Mouse (Mus musculus): ENCODE results near the gene Cnpy4. TPM values are rescaled to one million over a fixed set of nuclear protein-coding genes. Genes with fewer than 3 reads are reported as not detected.
A peak's percentile ranks its signal among the peaks of the same experiment; 100 is the strongest.

The Cnpy4 gene
- polyA plus RNA-seq, 1 experiment from 2014 or later = 51.4 TPM

GRCm38 (mm10) chr5:138219864-138220263 is 32.6 kb downstream of the Cnpy4 start:
- Histone ChIP-seq H3K27ac (no peak overlapping the region), H3K4me1 (no peaks in the 10 kb centered on the region), H3K4me3 (no peak overlapping the region), H3K9me3 (peaks cover 29% of the 10 kb centered on the region), H3K36me3 (replicated peaks) (no peaks in the 10 kb centered on the region), H3K27me3 (ENCODE audit: poor library complexity, severe bottlenecking) (no peaks in the 10 kb centered on the region)
- no peak for DNase-seq (ENCODE audit: extremely low spot score, low spot score)
- WGBS = 72% methylated on average over 2 of the region's 2 CpGs

GRCm38 (mm10) chr5:138222111-138222510 is 34.8 kb downstream of the Cnpy4 start:
- Histone ChIP-seq H3K4me3 (no peak overlapping the region), H3K27me3 (ENCODE audit: poor library complexity, severe bottlenecking) (no peaks in the 10 kb centered on the region), H3K36me3 (replicated peaks) (no peaks in the 10 kb centered on the region), H3K9me3 (peaks cover 7% of the 10 kb centered on the region; the same call in 1 of the 2 replicates), H3K27ac (no peak overlapping the region), H3K4me1 (no peaks in the 10 kb centered on the region)
- peak; percentile 71 for DNase-seq (ENCODE audit: extremely low spot score, low spot score)
- 25% methylated on average over 4 of the region's 4 CpGs for WGBS

GRCm38 (mm10) chr5:138223287-138223686 is 36.0 kb downstream of the Cnpy4 start:
- Histone ChIP-seq H3K4me1 (no peaks in the 10 kb centered on the region), H3K4me3 (no peak overlapping the region), H3K36me3 (replicated peaks) (no peaks in the 10 kb centered on the region), H3K27ac (no peak overlapping the region), H3K9me3 (no peaks in the 10 kb centered on the region), H3K27me3 (ENCODE audit: poor library complexity, severe bottlenecking) (no peaks in the 10 kb centered on the region)
- no peak for DNase-seq (ENCODE audit: extremely low spot score, low spot score)
- WGBS = 68% methylated on average over 3 of the region's 3 CpGs

GRCm38 (mm10) chr5:138225700-138226099 is 38.4 kb downstream of the Cnpy4 start, which contains the start of gene Nxpe5:
TSS of gene Nxpe5 (plus strand) at chr5:138225898.
- Histone ChIP-seq H3K4me3 (no peak within 1 kb of the TSS), H3K9me3 (no peaks in the 10 kb centered on the region), H3K27me3 (ENCODE audit: poor library complexity, severe bottlenecking) (no peaks in the 10 kb centered on the region), H3K27ac (no peak within 1 kb of the TSS), H3K36me3 (replicated peaks) (no peaks in the 10 kb centered on the region), H3K4me1 (no peaks in the 10 kb centered on the region)
- no peak for DNase-seq (ENCODE audit: extremely low spot score, low spot score)
- WGBS = 65% methylated on average over 2 of the region's 2 CpGs

- Histone ChIP-seq H3K27me3 (ENCODE audit: poor library complexity, severe bottlenecking) (no peaks in the 10 kb centered on the region), H3K4me3 (no peak overlapping the region), H3K27ac (no peak overlapping the region), H3K36me3 (replicated peaks) (no peaks in the 10 kb centered on the region), H3K4me1 (peaks cover under 1% of the 10 kb centered on the region; the same call in 1 of the 2 replicates), H3K9me3 (no peaks in the 10 kb centered on the region)
- no peak for DNase-seq (ENCODE audit: extremely low spot score, low spot score)
- 81% methylated on average over 4 of the region's 4 CpGs for WGBS
Measured at GRCm38 (mm10) chr5:138226491-138226890, 39.2 kb downstream of the Cnpy4 start.

GRCm38 (mm10) chr5:138227367-138227766 is 40.1 kb downstream of the Cnpy4 start:
- no peak for DNase-seq (ENCODE audit: extremely low spot score, low spot score)
- Histone ChIP-seq H3K4me1 (peaks cover 5% of the 10 kb centered on the region), H3K27me3 (ENCODE audit: poor library complexity, severe bottlenecking) (no peaks in the 10 kb centered on the region), H3K27ac (no peak overlapping the region), H3K4me3 (no peak overlapping the region), H3K9me3 (no peaks in the 10 kb centered on the region), H3K36me3 (replicated peaks) (no peaks in the 10 kb centered on the region)
- 70% methylated on average over 2 of the region's 2 CpGs for WGBS

GRCm38 (mm10) chr5:138228026-138228425 is 40.7 kb downstream of the Cnpy4 start:
- no peaks in the 10 kb centered on the region for H3K36me3 ChIP-seq (replicated peaks)
- H3K4me1 ChIP-seq = peaks cover 5% of the 10 kb centered on the region
- no peak for DNase-seq (ENCODE audit: extremely low spot score, low spot score)
- H3K27ac ChIP-seq = no peak overlapping the region
- H3K27me3 ChIP-seq (ENCODE audit: poor library complexity, severe bottlenecking) = no peaks in the 10 kb centered on the region
- WGBS = 58% methylated on average over 3 of the region's 3 CpGs
- H3K4me3 ChIP-seq = no peak overlapping the region
- no peaks in the 10 kb centered on the region for H3K9me3 ChIP-seq

DNA sequence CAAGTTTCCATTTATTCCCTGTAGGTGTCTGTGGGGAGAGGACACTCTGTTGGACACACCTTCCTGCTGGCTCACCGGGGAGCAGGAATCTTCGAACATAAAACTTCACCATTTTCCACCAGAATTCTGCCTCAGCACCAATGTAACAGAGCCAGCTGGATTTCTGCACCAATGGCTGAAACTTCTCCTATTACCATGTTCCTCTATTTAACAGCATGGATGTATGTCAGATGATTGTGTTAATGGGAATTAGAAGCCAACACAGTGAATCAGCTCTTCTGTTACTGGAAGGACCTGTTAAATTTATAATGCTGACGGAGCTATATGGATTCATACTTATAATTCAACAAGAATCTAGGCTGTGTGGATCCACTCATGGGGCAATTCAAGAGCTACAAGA is 42.2 kb downstream of the Cnpy4 start:
- 93% methylated on average over 3 of the region's 3 CpGs for WGBS

DNA sequence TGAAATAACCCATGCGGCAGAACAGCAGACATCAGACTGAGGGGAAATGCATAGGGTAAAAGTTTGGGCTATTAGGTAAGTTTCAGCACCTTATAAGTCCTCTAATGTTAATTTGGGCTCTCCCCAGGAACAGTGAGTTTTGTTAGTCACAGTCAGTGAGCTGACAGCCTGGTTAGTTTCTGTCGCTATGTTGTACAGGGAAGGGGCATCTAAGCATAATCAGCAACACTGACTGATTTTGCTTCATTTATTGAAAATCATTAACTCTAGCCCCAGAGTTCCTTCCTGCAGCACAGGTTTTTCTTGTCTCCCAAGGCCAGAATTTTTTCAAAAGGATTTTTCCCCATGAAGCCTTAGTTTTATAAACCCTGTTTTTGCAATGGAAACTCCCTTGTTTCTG is 46.5 kb downstream of the Cnpy4 start:
- H3K4me1 ChIP-seq = peaks cover 5% of the 10 kb centered on the region
- no peaks in the 10 kb centered on the region for H3K27me3 ChIP-seq (ENCODE audit: poor library complexity, severe bottlenecking)
- WGBS = 85% methylated on average over 2 of the region's 2 CpGs

More for the DNA sequence above, 42.2 kb downstream of the Cnpy4 start:
- Histone ChIP-seq H3K9me3 (no peaks in the 10 kb centered on the region), H3K36me3 (replicated peaks) (no peaks in the 10 kb centered on the region), H3K4me1 (peaks cover 5% of the 10 kb centered on the region), H3K27ac (no peak overlapping the region), H3K27me3 (ENCODE audit: poor library complexity, severe bottlenecking) (no peaks in the 10 kb centered on the region), H3K4me3 (no peak overlapping the region)
- no peak for DNase-seq (ENCODE audit: extremely low spot score, low spot score)

GRCm38 (mm10) chr5:138234224-138234623 is 46.9 kb downstream of the Cnpy4 start:
- H3K4me3 ChIP-seq = no peak overlapping the region
- no peaks in the 10 kb centered on the region for H3K9me3 ChIP-seq
- no peaks in the 10 kb centered on the region for H3K36me3 ChIP-seq (replicated peaks)
- no peak overlapping the region for H3K27ac ChIP-seq
- no peak for DNase-seq (ENCODE audit: extremely low spot score, low spot score)
- peaks cover 5% of the 10 kb centered on the region for H3K4me1 ChIP-seq
- no peaks in the 10 kb centered on the region for H3K27me3 ChIP-seq (ENCODE audit: poor library complexity, severe bottlenecking)

More for the DNA sequence above, 46.5 kb downstream of the Cnpy4 start:
- Histone ChIP-seq H3K9me3 (no peaks in the 10 kb centered on the region), H3K36me3 (replicated peaks) (no peaks in the 10 kb centered on the region), H3K27ac (no peak overlapping the region), H3K4me3 (no peak overlapping the region)
- DNase-seq (ENCODE audit: extremely low spot score, low spot score) = no peak

DNA sequence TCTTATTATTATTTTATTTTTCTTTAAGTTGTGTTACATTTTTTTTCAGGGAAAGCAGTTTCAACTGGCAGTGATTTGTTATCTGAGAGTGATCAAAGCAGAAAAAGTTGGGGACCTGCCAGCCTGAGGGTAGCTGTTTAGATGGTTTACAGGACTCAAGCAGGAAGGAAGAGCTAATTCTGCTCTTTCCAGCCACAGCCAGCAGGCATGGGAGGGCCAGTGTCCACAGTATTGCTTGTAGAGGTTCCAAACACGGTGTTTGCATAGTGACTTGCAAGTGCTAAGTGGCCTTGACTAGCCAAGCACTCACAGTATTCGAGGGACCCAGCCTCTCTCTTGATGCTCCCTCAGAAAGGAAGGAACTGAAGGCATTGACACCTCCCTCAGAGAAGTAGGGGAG is 54.2 kb downstream of the Cnpy4 start:
- Histone ChIP-seq H3K36me3 (replicated peaks) (no peaks in the 10 kb centered on the region), H3K9me3 (no peaks in the 10 kb centered on the region), H3K4me1 (no peaks in the 10 kb centered on the region), H3K4me3 (no peak overlapping the region), H3K27ac (no peak overlapping the region), H3K27me3 (ENCODE audit: poor library complexity, severe bottlenecking) (no peaks in the 10 kb centered on the region)
- 46% methylated on average over 2 of the region's 2 CpGs for whole genome bisulfite sequencing
- no peak for DNase-seq (ENCODE audit: extremely low spot score, low spot score)

MicroRNAs within 50 kb of the gene (microRNA counts, 519-probe panel; counts per million panel counts)
- 6,015 counts per million, percentile 91 among the panel's probes with 10 or more counts for microRNA mmu-miR-106b
- microRNA mmu-miR-25 = 8,688 counts per million, percentile 99 among the panel's probes with 10 or more counts
- 6,775 counts per million, percentile 96 among the panel's probes with 10 or more counts for microRNA mmu-miR-93

Small RNA genes within 50 kb of the gene (microRNA-seq; reads per million reads assigned to microRNA genes)
- 15,674 reads per million, percentile 97 among the genes with 10 or more reads in this experiment for gene Mir106b
- gene Mir25 = 1,446 reads per million, percentile 77 among the genes with 10 or more reads in this experiment
- 23,736 reads per million, percentile 99 among the genes with 10 or more reads in this experiment for gene Mir93

Other genes with a start within 250 kb of the Cnpy4 start
- gene Gjc3, start 224.4 kb upstream of the Cnpy4 start, polyA plus RNA-seq (2016; fragmentation: Nextera tagmentation; extraction: Ambion mirVana) = not detected in 2 replicates
- gene Azgp1, start 206.0 kb upstream of the Cnpy4 start, polyA plus RNA-seq (2016; fragmentation: Nextera tagmentation; extraction: Ambion mirVana) = not detected in 2 replicates
- gene Smok3a, start 166.2 kb upstream of the Cnpy4 start, polyA plus RNA-seq (2016; fragmentation: Nextera tagmentation; extraction: Ambion mirVana) = not detected in 2 replicates
- gene Smok3b, start 166.1 kb upstream of the Cnpy4 start, polyA plus RNA-seq (2016; fragmentation: Nextera tagmentation; extraction: Ambion mirVana) = not detected in 2 replicates
- not detected in 2 replicates for gene Smok3c, start 134.3 kb upstream of the Cnpy4 start, polyA plus RNA-seq (2016; fragmentation: Nextera tagmentation; extraction: Ambion mirVana)
- 25.2 and 25.3 TPM in 2 replicates for gene Zkscan1, start 102.4 kb upstream of the Cnpy4 start, polyA plus RNA-seq (2016; fragmentation: Nextera tagmentation; extraction: Ambion mirVana)
- gene Zscan21, start 70.6 kb upstream of the Cnpy4 start, polyA plus RNA-seq (2016; fragmentation: Nextera tagmentation; extraction: Ambion mirVana) = 98.4 and 105 TPM in 2 replicates
- 37.0 and 38.7 TPM in 2 replicates for gene Zfp113, start 31.7 kb upstream of the Cnpy4 start, polyA plus RNA-seq (2016; fragmentation: Nextera tagmentation; extraction: Ambion mirVana)
- gene Cops6, start 26.4 kb upstream of the Cnpy4 start, polyA plus RNA-seq (2016; fragmentation: Nextera tagmentation; extraction: Ambion mirVana) = 348 and 351 TPM in 2 replicates
- 32.7 TPM in 2 replicates for gene Ap4m1, start 15.5 kb upstream of the Cnpy4 start, polyA plus RNA-seq (2016; fragmentation: Nextera tagmentation; extraction: Ambion mirVana)
- 444 and 449 TPM in 2 replicates for gene Mcm7, start 15.1 kb upstream of the Cnpy4 start, polyA plus RNA-seq (2016; fragmentation: Nextera tagmentation; extraction: Ambion mirVana)
- gene Taf6, start within 50 bp of the Cnpy4 start, polyA plus RNA-seq (2016; fragmentation: Nextera tagmentation; extraction: Ambion mirVana) = 151 and 155 TPM in 2 replicates
- gene Mblac1, start 6.8 kb downstream of the Cnpy4 start, polyA plus RNA-seq (2016; fragmentation: Nextera tagmentation; extraction: Ambion mirVana) = 8.9 and 10.4 TPM in 2 replicates
- gene Nxpe5, start 38.4 kb downstream of the Cnpy4 start, polyA plus RNA-seq (2016; fragmentation: Nextera tagmentation; extraction: Ambion mirVana) = not detected in 2 replicates
- gene Lamtor4, start 68.0 kb downstream of the Cnpy4 start, polyA plus RNA-seq (2016; fragmentation: Nextera tagmentation; extraction: Ambion mirVana) = 38.9 and 41.5 TPM in 2 replicates
- 5.3 and 5.5 TPM in 2 replicates for gene BC037034, start 76.5 kb downstream of the Cnpy4 start, polyA plus RNA-seq (2016; fragmentation: Nextera tagmentation; extraction: Ambion mirVana)
- 3.1 and 3.9 TPM in 2 replicates for gene Gal3st4, start 85.4 kb downstream of the Cnpy4 start, polyA plus RNA-seq (2016; fragmentation: Nextera tagmentation; extraction: Ambion mirVana)
- gene Gm43720, start 92.5 kb downstream of the Cnpy4 start, polyA plus RNA-seq (2016; fragmentation: Nextera tagmentation; extraction: Ambion mirVana) = 0.09 TPM in 2 replicates
- 34.8 and 36.7 TPM in 2 replicates for gene Gpc2, start 92.5 kb downstream of the Cnpy4 start, polyA plus RNA-seq (2016; fragmentation: Nextera tagmentation; extraction: Ambion mirVana)
- 3.8 and 4.1 TPM in 2 replicates for gene Stag3, start 92.8 kb downstream of the Cnpy4 start, polyA plus RNA-seq (2016; fragmentation: Nextera tagmentation; extraction: Ambion mirVana)
- gene Pvrig, start 154.5 kb downstream of the Cnpy4 start, polyA plus RNA-seq (2016; fragmentation: Nextera tagmentation; extraction: Ambion mirVana) = not detected in 2 replicates

Measured in forebrain, embryonic 10.5 days (tissue).